Mouse (Mus musculus): ENCODE data around the gene Tmem204.

The Tmem204 gene

DNA sequence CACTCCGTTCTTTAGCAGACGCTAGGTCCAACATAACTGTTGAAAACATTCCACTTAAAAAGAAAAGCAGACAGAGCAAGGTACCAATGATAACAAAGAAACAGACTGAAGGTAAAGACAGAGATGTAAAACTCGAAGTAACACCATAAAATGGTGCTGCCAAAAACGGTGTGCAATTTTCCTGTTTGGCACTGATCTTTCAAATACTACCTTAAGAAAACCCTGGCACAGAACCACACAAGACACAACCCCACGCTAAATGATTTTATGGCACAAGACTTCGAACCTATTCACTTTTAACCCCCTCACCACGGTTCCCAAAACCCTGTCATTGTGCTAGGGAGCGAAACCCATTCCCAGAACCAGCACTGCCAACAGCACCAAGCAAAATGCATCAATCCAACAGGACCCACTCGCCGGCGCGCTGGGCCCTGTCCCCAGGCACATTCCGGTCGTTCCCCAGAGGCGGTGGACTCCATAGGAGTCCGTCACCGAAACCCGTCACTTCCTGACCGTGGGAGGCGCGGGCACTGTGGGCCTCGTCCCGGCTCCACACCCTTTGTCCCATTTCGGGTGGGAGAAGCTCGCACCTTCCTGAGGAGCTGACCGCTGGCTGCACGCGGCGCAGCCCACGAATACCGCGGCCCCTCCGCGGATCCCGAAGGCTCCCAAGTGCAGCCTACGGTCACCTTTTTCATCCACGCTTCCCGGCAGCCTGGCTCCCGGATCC lies 68.4 kb downstream of the Tmem204 start:
- peak; percentile 57 for DNase-seq

DNA sequence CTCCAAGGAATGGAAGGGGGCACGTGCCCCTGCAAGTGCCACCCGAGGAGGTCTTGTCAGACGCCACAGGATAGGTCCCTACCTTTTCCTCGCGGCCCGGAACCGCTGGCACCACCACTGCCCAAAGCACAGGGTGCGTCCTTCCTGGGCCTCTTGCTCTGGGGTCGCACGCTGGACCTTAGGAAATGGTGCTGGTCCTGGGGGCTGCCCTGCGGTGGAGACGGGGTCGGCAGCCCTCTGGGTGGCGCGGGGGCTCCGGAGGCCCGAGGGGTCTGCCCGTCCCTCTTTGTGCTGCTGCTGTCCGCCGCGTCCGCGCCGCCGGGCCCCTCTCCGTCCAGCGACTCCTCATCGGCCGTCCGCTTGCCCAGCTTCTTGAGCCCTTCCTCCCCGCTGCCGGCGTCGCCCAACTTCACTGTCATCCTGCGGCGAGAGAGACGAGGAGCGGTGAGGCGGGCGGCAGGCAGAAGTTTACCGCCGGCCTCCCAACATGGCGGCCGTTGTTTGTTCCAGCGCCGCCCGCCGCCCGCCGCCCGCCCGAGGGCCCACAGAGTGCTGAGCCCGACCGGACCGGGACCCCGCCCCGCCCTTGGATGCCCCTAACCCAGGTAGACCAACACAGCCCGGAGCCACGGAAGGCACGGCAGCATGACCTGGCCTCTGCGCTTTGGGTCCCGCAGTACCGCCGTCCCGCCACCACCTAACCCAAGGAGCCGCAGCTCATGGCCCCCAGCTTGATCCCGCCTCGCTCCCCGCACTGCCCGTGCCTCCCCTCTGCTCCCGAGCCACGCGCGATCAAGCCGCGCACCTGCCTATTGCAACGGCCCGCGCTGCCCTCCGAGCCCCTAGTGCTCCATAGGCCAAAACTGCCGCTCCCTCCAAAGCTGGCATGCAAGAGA lies 69.5 kb downstream of the Tmem204 start:
- DNase-seq = peak; percentile 46
